8 mouse cellular contexts compared by ENCODE assay signal in genomic region chr7:118277335-118277910, GRCm38 (mm10). TPM values are rescaled to one million over a fixed set of nuclear protein-coding genes. Genes with fewer than 3 reads are reported as not detected.
DNase-seq lines count a peak whose midpoint lies in the region; ATAC-seq and TF ChIP-seq lines count a peak whose summit lies in the region.

No protein-coding gene starts in this region.

- no peak for TF ChIP-seq POLR2A in liver, adult 2 months (IDR thresholded peaks at IDR 0.05; ENCODE audit: extremely low read depth, insufficient read depth, low read length)

- in situ Hi-C loops in ES-E14 (cut with MboI; ENCODE audit: low sequenced_read_pairs in 2 of 2, unreplicated experiment in 2 of 2), result no loop called here

- H3K4me3 ChIP-seq in liver, adult 2 months (ENCODE audit: insufficient read depth, low read depth, low read length), result peak overlapping the region; percentile 19; the same call in 1 of the 2 replicates
- no peak overlapping the region for H3K4me3 ChIP-seq in liver, embryonic 11.5 days (ENCODE audit: low read depth, low read length)
- H3K4me3 ChIP-seq in ES-E14 (ENCODE audit: insufficient read depth in 1 of 2, low read depth in 1 of 2, low read length in 2 of 2, poor library complexity in 1 of 2, severe bottlenecking in 1 of 2), result no peak overlapping the region
- H3K4me3 ChIP-seq in midbrain, embryonic 10.5 days, result no peak overlapping the region

- no peak overlapping the region for H3K27ac ChIP-seq in liver, adult 2 months (replicated peaks; ENCODE audit: insufficient read depth, low read depth, low read length)
- no peak overlapping the region for H3K27ac ChIP-seq in liver, embryonic 11.5 days (ENCODE audit: low read depth, low read length)
- peak overlapping the region; percentile 3; the same call in 1 of the 2 replicates for H3K27ac ChIP-seq in ES-E14 (ENCODE audit: insufficient read depth, low read depth, low read length, poor library complexity, severe bottlenecking)
- no peak overlapping the region for H3K27ac ChIP-seq in midbrain, embryonic 10.5 days (replicated peaks)

- no peak for TF ChIP-seq CTCF in liver, adult 2 months (IDR thresholded peaks at IDR 0.05; ENCODE audit: low read depth, low read length)

- WGBS in liver, adult 2 months, result 58% methylated on average over 11 of the region's 11 CpGs
- WGBS in liver, embryonic 11.5 days, result 69% methylated on average over 11 of the region's 11 CpGs
- WGBS in midbrain, embryonic 10.5 days, result 83% methylated on average over 11 of the region's 11 CpGs

- no peak overlapping the region for H3K9ac ChIP-seq in liver, adult 2 months (ENCODE audit: low read depth, low read length)
- H3K9ac ChIP-seq in liver, embryonic 11.5 days (ENCODE audit: low read depth, low read length), result no peak overlapping the region
- H3K9ac ChIP-seq in ES-E14 (ENCODE audit: insufficient read depth, low read depth, low read length, poor library complexity, severe bottlenecking), result no peak overlapping the region

- H3K9me3 ChIP-seq in liver, embryonic 11.5 days (ENCODE audit: control insufficient read depth, low read length), result no peaks in the 10 kb centered on the region
- H3K9me3 ChIP-seq in ES-E14 (ENCODE audit: control insufficient read depth, insufficient read depth, low read depth, low read length), result no peaks in the 10 kb centered on the region
- H3K9me3 ChIP-seq in midbrain, embryonic 10.5 days (replicated peaks), result no peaks in the 10 kb centered on the region

- no peaks in the 10 kb centered on the region for H3K79me2 ChIP-seq in liver, adult 2 months (ENCODE audit: control insufficient read depth, insufficient read depth, low read length)

- H3K36me3 ChIP-seq in liver, adult 2 months (ENCODE audit: control insufficient read depth, insufficient read depth, low read length), result no peaks in the 10 kb centered on the region
- H3K36me3 ChIP-seq in liver, embryonic 11.5 days (ENCODE audit: control insufficient read depth, insufficient read depth, low read length), result no peaks in the 10 kb centered on the region
- H3K36me3 ChIP-seq in ES-E14 (ENCODE audit: control insufficient read depth, insufficient read depth, low read length, poor library complexity, severe bottlenecking), result no peaks in the 10 kb centered on the region
- H3K36me3 ChIP-seq in midbrain, embryonic 10.5 days, result no peaks in the 10 kb centered on the region

- no peak for ATAC-seq in liver, embryonic 11.5 days (replicated peaks; ENCODE audit: low FRiP score)

- H3K4me1 ChIP-seq in liver, adult 2 months (ENCODE audit: control insufficient read depth, insufficient read depth, low read length), result peaks cover 2% of the 10 kb centered on the region; the same call in 1 of the 2 replicates
- no peaks in the 10 kb centered on the region; the same call in 1 of the 2 replicates for H3K4me1 ChIP-seq in liver, embryonic 11.5 days (replicated peaks; ENCODE audit: control insufficient read depth, insufficient read depth, low read length)
- peaks cover 6 to 24% of the 10 kb centered on the region in 2 experiments for H3K4me1 ChIP-seq in ES-E14 (ENCODE audit: control insufficient read depth in 2 of 2, insufficient read depth in 2 of 2, low read length in 2 of 2, poor library complexity in 1 of 2)
- peaks cover 6% of the 10 kb centered on the region; the same call in 1 of the 2 replicates for H3K4me1 ChIP-seq in midbrain, embryonic 10.5 days

- intact Hi-C loops in gastrocnemius, postnatal 36 days (cut with DNase I), result no loop called here

- no peaks in the 10 kb centered on the region for H3K27me3 ChIP-seq in liver, adult 2 months (ENCODE audit: control insufficient read depth, insufficient read depth, low read length)
- no peaks in the 10 kb centered on the region for H3K27me3 ChIP-seq in liver, embryonic 11.5 days (replicated peaks; ENCODE audit: control insufficient read depth, insufficient read depth, low read length)
- H3K27me3 ChIP-seq in midbrain, embryonic 10.5 days (ENCODE audit: low read depth, poor library complexity, severe bottlenecking), result no peaks in the 10 kb centered on the region

- peak; percentile 52 for DNase-seq in liver, adult 2 months (ENCODE audit: extremely low read depth, low read depth, low spot score)
- no peak for DNase-seq in liver, embryonic 11.5 days (ENCODE audit: low spot score)
- DNase-seq in ES-E14 (ENCODE audit: low read depth, low spot score), result no peak
- DNase-seq in gastrocnemius, postnatal 36 days, result peak; percentile 28 to 33
- DNase-seq in kidney, postnatal 36 days, result peak; percentile 53 to 67
- peak; percentile 56 to 72 for DNase-seq in spleen, postnatal 36 days (ENCODE audit: low spot score in 2 of 2)
- DNase-seq in right cerebral cortex, adult 2 months (ENCODE audit: low spot score in 2 of 2), result no peak
- DNase-seq in midbrain, embryonic 10.5 days (ENCODE audit: low spot score), result no peak

- no peak overlapping the region for H3K4me2 ChIP-seq in liver, embryonic 11.5 days

TF ChIP-seq in ES-E14, 5 proteins besides CTCF, POLR2A, EP300 and RAD21:
- no peak for TF ChIP-seq CHD2 (IDR thresholded peaks at IDR 0.05; ENCODE audit: low read depth, low read length)
- TF ChIP-seq ZNF384 (IDR thresholded peaks at IDR 0.05; ENCODE audit: low read depth, low read length), result no peak
- TF ChIP-seq HCFC1 (IDR thresholded peaks at IDR 0.05; ENCODE audit: borderline replicate concordance, insufficient read depth, low read length), result no peak
- TF ChIP-seq ZC3H11A (IDR thresholded peaks at IDR 0.05; ENCODE audit: borderline replicate concordance, low read depth, low read length), result no peak
- TF ChIP-seq MAFK (IDR thresholded peaks at IDR 0.05; ENCODE audit: insufficient read depth, low read depth, low read length), result no peak

RNA-seq across cellular contexts. Expression of gene Smg1, which starts 34.0 kb away (rescaled TPM):
- 27.9 and 33.3 TPM in 2 replicates for total RNA-seq in liver, adult 2 months (2014; rRNA removed)
- polyA plus RNA-seq in liver, adult 2 months (2012; rRNA removed), result 5.5 and 5.7 TPM in 2 replicates
- polyA plus RNA-seq in liver, embryonic 11.5 days (2014; fragmentation: Nextera tagmentation; extraction: Ambion mirVana), result 14.2 and 14.9 TPM in 2 replicates
- 55.3 and 61.9 TPM in 2 replicates for total RNA-seq in ES-E14 (2012; rRNA removed)
- total RNA-seq in gastrocnemius, postnatal 36 days (2021), result 10 to 100 TPM; 22.7 to 24.1 TPM
- 17.2 and 17.9 TPM in 2 replicates for polyA plus RNA-seq in midbrain, embryonic 10.5 days (2016; fragmentation: Nextera tagmentation; extraction: Ambion mirVana)

Comparison
In these comparisons a context has a peak if more than half of its experiments do, and no peak if none do; other contexts are left out.
1. DNase-seq: peak in liver, adult 2 months (single experiment), gastrocnemius, postnatal 36 days (2 of 2), kidney, postnatal 36 days (2 of 2) and spleen, postnatal 36 days (2 of 2); none in liver, embryonic 11.5 days (single experiment), ES-E14 (single experiment), right cerebral cortex, adult 2 months (0 of 2) and midbrain, embryonic 10.5 days (single experiment).